Mouse (Mus musculus) embryonic fibroblast, embryonic 13.5 days (primary cell): ENCODE data around the gene Mindy2. TPM values are rescaled to one million over a fixed set of nuclear protein-coding genes. Genes with fewer than 3 reads are reported as not detected.

Experiments used
- H3K27ac ChIP-seq: 2 replicates; pipeline ENCODE4 v1.5.1; 2012; ENCODE audit warnings: low read length, control low read depth, inconsistent platforms; ENCODE audit not compliant: insufficient read depth
- H3K4me1 ChIP-seq: 2 replicates; pipeline ENCODE4 v1.6.1; 2011; ENCODE audit warnings: low read length; ENCODE audit not compliant: control insufficient read depth, insufficient read depth
- H3K4me3 ChIP-seq: 2 replicates; pipeline ENCODE4 v1.5.1; 2011; ENCODE audit warnings: mild to moderate bottlenecking, control low read depth, low read length; ENCODE audit not compliant: insufficient read depth
- CTCF ChIP-seq: IDR thresholded peaks from 2 replicates; pipeline ENCODE4 v1.5.1; 2011; ENCODE audit warnings: mild to moderate bottlenecking, control low read depth, low read length, moderate library complexity, borderline replicate concordance; ENCODE audit not compliant: insufficient read depth
- POLR2A ChIP-seq: IDR thresholded peaks from 2 replicates; pipeline ENCODE4 v1.6.1; 2011; ENCODE audit warnings: low read depth, mild to moderate bottlenecking, control low read depth, low read length, moderate library complexity
- polyA plus RNA-seq: library from polyadenylated mRNA; stranded (reverse); fragments of >200 nt; gene quantifications from 2 replicates; pipeline ENCODE4 v1.2.4, GENCODE M21; 2011; ENCODE audit warnings: low read depth; ENCODE audit not compliant: missing spikeins, insufficient read length

Mindy2 gene
- polyA plus RNA-seq = 12.3 and 13.2 TPM in 2 replicates

- peak within 1 kb of the TSS; percentile 89 for H3K27ac ChIP-seq
- 0 out of 2 replicates have a peak, but pooled peaks cover 3% of the 10 kb centered on the region for H3K4me1 ChIP-seq
- no peak for TF ChIP-seq CTCF
- TF ChIP-seq POLR2A = peak; percentile 80
- H3K4me3 ChIP-seq = peak within 1 kb of the TSS; percentile 77
Measured at GRCm38 (mm10) chr9:70657013-70657967, at the start of gene Mindy2. Gene Mindy2 (minus strand): TSS chr9:70657174.

GRCm38 (mm10) chr9:70706444-70706843, 49.5 kb upstream of the Mindy2 start:
- Histone ChIP-seq H3K27ac (no peak overlapping the region), H3K4me3 (no peak overlapping the region), H3K4me1 (no peaks in the 10 kb centered on the region)
- no peak for TF ChIP-seq CTCF
- no peak for TF ChIP-seq POLR2A

DNA sequence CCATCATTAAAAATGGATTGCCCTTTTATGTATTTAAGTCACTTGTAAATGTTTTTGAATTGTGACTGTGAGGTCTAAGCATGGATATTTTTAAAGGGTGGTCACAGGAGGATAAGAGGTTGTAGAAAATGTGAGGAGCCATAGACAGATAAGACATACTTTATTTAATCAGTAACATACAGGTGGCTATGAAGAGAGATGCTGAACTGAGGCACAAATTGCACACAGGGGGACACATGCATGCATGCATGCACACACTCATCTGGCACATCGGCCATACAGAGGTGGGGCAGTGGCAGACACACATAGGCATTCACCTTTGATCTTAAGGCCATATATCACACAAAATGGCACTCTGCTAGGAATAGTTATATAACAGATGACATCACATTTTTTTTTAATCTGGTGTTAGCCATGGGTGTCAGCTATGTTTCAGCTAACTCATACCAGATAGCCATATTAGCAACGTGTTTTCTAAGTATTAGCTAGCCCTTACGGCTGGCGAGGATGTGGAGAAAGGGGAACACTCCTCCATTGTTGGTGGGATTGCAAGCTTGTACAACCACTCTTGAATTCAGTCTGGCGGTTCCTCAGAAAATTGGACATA, 46.7 kb upstream of the Mindy2 start:
- TF ChIP-seq CTCF (no peak), POLR2A (no peak)
- Histone ChIP-seq H3K27ac (no peak overlapping the region), H3K4me1 (no peaks in the 10 kb centered on the region), H3K4me3 (no peak overlapping the region)

DNA sequence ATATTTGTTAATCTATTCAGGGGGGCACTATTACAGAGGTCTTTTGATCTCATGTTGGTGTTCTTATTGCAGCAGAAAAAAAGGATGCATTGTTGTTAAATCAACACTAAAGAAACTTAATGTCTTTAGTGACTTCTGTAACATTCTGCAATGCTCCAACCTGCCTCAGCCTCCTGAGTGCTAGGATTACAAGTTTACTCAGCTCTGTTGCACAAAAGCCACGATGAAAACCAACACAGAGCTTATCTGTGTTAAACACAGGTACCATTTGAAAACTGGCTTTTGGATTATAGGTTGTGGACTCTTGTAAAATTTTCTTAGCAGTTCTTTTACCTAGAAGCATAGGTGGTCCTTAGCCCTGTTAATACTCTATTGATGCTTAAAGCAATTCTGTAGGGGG, 41.1 kb upstream of the Mindy2 start:
- TF ChIP-seq POLR2A = no peak
- TF ChIP-seq CTCF = no peak
- no peaks in the 10 kb centered on the region for H3K4me1 ChIP-seq

DNA sequence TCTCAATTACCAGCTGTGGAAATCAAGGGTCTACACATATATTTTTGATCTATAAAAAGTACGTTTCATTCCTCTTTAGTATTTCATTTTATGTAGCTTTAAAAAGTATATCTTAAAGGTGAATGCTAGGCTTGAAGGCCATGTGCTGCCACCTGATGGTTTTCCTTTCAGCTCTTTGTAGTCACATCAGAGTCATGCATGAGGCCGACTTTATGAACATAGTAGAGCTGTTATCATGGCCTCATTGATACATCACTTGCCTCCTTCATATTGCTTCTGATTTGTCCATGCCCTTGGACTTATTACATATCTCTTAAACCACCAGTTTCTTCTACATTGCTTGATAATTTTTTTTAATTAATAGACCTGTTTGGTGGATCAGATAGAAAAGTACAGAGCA, 38.7 kb upstream of the Mindy2 start:
- H3K4me3 ChIP-seq = no peak overlapping the region
- TF ChIP-seq POLR2A (no peak), CTCF (no peak)
- H3K4me1 ChIP-seq = no peaks in the 10 kb centered on the region
- no peak overlapping the region for H3K27ac ChIP-seq

More for the DNA sequence above, 41.1 kb upstream of the Mindy2 start:
- no peak overlapping the region for H3K27ac ChIP-seq
- H3K4me3 ChIP-seq = no peak overlapping the region

DNA sequence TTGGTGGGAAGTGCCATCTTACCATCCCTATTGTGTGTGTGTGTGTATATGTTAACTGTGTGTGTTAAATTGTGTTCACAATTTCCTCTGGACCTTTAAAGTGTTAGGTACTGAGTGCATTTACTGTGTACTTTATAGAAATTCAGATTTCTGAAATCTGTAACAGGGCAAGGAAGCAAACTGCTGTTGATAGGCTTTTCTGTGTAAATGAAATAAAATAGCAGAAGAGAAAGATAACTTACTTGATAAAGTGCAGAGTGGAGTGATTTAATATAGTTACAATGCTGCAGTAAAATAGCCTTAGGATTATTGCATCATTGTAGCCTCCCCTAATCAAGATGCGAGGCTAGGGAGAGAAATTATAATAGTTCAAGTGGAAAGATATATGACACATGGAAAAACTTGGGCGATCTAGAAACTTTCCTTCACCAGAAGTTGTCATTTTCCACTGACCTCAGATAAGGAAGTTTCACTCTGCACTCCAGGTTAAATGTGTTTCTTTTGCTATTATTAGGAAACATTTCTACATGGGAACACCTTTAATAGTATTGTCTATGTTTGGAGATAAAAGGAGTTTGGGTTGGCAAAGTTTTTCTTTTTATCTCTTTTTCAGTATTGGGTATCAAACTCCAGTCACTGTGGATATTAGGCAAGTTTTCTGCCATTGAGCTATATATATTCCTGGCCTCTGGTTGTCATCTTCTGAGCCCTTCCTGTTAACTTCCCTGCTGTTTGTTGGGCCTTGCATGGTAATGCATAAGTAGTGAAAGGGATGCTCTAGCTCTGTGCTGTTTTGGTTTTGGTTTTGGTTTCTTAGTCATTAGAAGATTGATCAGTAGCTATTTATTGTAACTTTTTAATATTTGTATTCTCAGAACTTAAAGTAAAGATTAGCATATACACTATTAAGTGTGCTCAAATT, 35.1 kb upstream of the Mindy2 start:
- no peak for TF ChIP-seq POLR2A
- TF ChIP-seq CTCF = no peak
- Histone ChIP-seq H3K27ac (no peak overlapping the region; the same call in 1 of the 2 replicates), H3K4me3 (no peak overlapping the region), H3K4me1 (no peaks in the 10 kb centered on the region)

GRCm38 (mm10) chr9:70690579-70690978, 33.6 kb upstream of the Mindy2 start:
- TF ChIP-seq POLR2A = no peak
- TF ChIP-seq CTCF = no peak
- H3K4me1 ChIP-seq = no peaks in the 10 kb centered on the region
- no peak overlapping the region for H3K27ac ChIP-seq
- H3K4me3 ChIP-seq = no peak overlapping the region

GRCm38 (mm10) chr9:70689926-70690325, 33.0 kb upstream of the Mindy2 start:
- H3K27ac ChIP-seq = no peak overlapping the region
- H3K4me1 ChIP-seq = no peaks in the 10 kb centered on the region
- no peak for TF ChIP-seq CTCF
- TF ChIP-seq POLR2A = no peak
- H3K4me3 ChIP-seq = no peak overlapping the region

DNA sequence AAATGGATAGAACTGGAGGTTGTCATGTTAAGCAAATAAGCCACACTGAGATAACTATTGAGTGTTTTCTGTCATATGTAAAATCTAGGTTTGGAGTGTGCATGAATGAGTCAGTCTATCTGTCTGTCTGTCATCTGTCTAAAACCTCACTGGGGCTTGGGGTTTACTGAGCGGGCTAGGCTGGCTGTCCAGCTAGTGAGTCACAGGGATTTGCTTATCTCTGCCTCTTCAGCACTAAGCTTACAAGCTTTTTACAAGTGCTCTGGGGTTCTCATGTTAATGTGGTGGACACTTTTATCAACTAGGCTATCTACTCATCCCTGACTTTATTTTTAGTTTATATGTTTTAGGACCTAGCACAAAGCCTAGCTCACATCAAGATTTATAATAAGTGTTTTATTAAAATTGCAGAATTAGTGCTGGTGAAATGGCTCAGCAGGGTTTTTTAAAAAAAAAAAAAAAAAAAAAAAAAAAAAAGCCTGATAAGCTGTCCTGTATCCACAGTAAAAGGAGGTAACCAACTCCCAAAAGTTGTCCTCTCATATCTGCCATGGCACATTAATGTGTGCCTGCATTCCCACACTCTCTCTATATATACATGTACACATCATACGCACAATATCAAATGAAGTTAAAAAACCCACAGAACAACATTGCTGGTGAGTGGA, 31.5 kb upstream of the Mindy2 start:
- H3K27ac ChIP-seq = no peak overlapping the region
- TF ChIP-seq POLR2A (no peak), CTCF (no peak)
- no peak overlapping the region for H3K4me3 ChIP-seq
- no peaks in the 10 kb centered on the region for H3K4me1 ChIP-seq
